Mouse (Mus musculus): ENCODE measurements around the gene Fam193b. TPM values are rescaled to one million over a fixed set of nuclear protein-coding genes. Genes with fewer than 3 reads are reported as not detected.
"Not testable (repeated sequence)": the region's sequence is repeated elsewhere in the genome, so short reads cannot be mapped to it uniquely, and the experiment has no call there.

The Fam193b gene
- polyA plus RNA-seq (2012; rRNA removed): 51.3 and 57.7 TPM in 2 replicates

DNA sequence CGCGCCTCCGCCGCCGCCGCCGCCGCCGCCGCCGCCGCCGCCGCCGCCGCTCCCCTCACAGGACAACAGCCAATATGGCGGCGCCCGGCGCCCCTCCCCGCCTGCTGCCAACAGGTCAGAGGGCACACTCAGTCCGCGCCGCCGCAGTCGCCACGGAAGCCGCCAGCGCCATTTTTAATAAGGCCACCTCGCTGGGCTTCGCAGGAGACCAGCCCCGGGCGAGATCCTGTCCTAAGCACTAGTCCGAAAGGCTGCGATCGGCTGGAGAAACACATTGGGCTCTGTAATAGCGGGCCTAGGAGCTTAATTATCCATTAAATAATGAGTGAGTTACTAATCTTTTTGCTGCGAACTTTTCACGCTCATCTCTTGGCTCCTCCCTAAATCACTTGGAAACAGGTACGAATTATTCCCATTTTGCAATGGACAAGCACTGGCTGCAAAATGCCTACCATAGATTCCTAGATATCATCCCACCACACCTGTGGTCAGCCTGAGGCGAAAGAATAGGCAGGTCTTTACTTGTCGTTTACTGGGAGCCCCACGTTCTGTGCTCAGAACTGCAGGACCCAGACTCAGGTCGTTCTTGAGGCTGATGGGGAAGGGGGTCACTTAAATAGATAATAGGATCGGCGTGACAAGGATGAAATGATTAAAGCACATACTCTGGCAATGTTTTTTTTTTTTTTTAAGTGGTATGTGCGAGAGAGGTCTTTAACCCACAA lies at the start of gene Fam193b:
TSS of gene Fam193b (minus strand) at position 94 of the 725 bp plus-strand sequence.
- DNase-seq (ENCODE audit: low read depth): no peak

DNA sequence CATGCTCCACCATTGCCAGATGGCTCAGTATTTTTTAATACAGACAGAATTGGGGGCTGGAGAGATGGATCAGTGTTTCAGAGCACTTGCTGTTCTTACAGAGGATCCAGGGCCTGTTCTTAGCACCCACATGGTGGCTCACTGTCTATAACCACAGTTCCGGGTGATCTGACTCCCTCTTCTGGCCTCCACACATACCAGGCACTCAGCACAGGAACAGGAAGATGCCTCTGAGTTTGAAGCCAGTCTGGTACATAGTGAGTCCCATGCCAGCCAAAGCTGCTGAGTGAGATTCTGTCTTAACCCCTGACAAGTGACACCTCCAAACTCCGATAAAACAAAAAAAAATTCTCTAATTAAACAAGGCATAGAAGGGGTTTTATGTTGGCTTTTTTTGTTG lies 49.4 kb upstream of the Fam193b start:
- no peak for DNase-seq (ENCODE audit: low read depth)

DNA sequence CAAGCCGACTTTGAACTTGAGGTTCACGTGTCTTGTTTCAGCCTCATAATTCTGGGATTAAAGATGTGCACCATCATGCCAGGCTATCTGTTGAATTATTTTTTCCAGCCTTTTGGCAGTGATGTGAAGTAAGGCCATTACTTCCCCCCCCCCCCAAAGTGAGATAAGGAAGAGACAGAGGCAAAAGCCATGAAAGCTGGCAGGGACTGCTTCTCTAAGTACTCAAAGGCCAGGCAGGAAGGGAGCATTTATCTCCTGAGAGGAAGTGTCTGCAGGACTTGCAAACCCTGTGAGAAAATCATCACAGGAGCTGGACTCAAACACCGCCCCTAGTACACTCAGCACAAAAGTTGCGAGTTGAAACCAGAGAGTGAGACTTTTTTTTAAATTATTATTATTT lies 48.4 kb upstream of the Fam193b start:
- DNase-seq (ENCODE audit: low read depth): no peak

DNA sequence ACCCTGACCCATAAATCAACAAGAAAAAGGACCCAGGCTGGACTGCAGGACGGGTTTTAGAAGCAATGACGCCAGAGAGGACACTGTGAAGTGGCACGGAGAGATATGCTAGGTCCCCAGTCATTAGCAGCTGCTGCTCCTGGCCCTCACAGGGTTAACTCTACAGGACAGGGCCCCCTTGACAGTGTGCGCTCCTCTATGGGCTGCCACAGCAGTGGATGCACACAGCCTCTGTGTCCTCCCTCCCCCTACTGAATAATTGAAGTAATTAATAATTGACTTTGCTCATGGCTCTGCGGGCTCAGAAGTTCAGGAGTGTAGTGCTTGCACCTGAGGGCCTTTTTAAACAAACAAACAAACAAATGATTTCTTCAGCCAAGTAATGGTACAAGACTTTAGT lies 42.6 kb upstream of the Fam193b start:
- no peak for DNase-seq (ENCODE audit: low read depth)

DNA sequence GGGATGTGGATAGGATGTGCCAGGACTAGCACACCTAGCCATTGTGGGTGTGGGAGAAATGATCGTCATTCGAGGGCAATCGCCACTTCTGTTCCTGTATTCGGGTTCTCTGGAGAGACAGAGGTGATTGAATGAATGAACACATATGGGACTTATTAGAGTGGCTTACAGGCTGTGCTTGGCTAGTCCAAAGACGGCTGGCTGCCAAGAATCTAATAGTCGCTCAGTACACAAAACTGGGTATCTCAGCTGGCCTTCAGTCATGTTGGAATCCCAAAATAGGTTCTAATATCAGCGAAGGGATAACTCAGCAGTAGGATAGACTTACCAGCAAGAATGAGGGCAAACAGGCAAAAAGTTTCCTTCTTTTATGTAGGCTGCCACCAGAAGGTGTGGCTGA lies 41.1 kb upstream of the Fam193b start:
- no peak for DNase-seq (ENCODE audit: low read depth)

DNA sequence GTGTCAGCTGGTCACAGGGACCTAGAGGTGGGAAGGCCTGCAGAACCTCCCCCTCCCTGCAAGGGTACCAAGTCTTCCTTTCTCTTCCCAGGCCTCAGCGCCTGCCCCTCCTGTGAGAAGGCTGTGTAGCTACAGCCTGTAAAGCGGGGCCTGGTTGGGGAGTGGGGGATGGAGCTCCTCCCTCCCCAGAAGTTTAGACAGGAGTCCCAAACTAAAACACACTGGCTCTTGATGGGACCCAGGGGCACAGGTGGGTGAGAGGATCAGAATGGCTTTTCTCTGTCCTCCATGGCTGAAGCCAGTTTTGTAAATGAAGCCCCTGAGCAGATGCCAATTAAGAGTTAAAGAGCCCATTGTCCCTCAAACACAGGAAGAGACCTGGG lies 36.7 kb upstream of the Fam193b start:
- DNase-seq (ENCODE audit: low read depth): no peak

DNA sequence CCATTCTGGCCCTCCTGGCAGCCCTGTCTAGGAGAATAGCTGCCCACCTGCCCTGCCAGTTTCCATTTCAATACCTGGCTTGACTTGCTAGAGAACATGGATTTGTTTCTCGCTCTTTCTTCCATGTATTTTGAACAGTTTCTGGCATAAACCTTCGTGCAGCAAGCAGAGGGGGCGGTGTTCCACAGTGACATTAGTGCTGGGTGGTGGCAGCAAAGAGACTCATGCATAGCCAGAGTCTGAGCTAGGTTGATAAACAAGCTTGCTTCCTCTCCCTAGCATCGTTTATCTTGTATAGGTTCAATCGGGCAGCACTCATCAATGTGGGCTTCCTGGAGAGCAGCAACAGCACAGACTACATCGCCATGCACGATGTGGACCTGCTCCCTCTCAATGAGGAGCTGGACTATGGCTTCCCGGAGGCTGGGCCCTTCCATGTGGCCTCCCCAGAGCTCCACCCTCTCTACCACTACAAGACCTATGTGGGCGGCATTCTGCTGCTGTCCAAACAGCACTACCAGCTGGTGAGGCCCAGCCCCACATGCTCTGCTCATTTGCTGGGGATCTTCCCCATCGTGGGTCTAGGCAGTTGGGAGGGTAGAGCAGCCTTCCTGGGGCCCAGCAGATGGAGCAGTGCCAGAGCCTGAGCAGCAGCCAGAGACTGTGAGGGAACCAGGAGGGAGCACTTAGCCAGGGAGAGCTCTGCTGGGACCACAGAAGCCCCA lies 36.1 kb upstream of the Fam193b start:
- DNase-seq (ENCODE audit: low read depth): no peak

DNA sequence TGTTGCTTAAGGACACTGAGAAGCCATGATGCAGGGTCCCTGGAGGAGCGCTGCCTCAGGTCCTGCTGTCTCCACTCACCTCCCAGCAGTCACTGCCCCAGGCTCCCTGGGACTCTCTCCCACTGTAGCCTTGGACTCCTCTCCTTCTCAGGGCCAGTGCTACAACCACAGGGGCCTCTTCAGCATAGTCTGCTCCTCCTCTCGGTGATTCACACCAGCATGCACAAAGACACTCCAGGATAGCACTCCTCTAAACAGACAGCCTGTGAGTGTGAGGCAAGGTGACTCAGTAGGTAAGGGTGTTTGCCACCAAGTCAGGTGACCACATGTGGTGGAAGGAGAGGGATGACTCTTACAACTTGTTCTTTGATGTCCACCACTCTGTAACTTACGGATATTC lies 33.7 kb upstream of the Fam193b start:
- no peak for DNase-seq (ENCODE audit: low read depth)

DNA sequence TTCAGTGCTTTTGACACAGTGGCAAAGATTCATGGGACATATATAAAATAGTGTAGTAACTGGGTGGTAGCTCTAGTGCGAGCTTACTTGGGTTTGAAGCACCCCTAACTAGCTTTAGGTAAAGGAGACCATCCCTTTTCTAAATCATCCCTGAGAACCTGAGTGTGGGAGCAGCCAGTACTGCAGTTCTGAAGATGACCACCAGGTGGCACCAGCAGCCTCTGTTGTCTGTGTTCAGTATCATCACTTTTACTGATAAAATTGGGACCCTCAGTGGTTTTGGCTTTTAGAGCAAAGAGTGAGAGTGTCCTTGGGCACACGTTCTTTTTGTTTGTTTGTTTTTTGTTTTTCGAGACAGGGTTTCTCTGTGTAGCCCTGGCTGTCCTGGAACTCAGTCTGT lies 30.7 kb upstream of the Fam193b start:
- DNase-seq (ENCODE audit: low read depth): no peak

DNA sequence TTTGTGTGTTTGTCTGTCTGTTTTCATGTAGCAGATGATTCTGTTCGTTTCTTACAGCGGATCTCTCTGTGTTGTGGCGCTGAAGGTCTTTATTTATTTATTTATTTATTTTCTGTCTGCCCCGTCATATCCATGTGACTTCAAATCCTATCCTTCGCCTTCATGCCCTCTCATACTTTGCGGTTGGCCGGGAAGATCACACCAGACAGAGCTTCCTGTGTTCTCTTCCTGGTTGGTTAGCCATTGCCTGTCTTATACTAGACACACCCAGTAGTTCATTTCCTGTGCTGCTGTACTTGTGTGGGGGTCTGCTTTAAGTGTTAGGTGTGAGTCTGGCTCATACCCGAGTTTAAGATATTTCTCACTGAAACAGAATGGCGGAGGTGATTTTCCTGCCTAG lies 29.7 kb upstream of the Fam193b start:
- DNase-seq (ENCODE audit: low read depth): no peak

DNA sequence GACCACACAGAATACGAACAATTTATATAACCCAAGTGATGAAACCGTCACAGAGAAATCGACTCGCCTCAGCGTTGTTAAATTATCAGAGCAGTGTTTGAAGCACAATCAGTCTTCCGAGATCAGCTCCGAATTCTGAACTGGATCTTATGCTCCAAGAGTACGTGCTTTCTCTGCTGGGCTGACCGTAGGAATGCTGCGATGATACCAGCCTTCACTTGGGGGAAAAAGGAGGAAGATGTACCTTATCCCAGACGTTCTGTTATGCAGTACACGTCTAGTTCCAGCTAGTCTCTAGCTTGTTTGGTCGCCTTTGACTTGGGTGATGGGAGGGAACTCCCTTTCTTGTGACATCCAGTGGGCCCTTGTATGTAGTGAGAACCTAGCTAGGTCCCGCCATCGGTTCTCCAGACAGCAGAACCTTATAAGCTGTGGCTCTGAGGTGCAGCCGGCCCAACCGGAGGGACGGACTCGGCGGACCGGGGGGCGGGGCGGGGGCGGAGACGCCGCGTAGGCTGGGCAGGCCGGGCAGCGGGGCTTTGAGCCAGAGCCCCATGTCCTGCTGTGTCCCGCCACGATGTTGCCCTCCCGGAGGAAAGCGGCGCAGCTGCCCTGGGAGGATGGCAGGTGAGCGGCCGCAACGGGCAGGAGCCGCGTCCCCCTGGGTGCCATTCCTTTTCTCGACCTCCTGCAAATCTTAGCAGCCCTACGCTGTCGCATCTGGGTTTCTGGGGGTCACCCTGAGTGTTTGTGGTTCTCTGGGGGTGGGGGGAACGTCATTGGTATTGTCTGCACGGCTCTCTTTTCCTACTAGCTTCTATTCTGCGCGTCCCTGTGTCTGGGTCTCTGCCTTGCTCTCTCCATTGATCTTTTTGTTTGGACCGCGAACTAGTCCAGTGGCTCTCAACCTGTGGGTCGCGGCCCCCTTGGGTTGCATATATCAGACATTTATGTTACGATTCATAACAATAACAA lies 28.9 kb upstream of the Fam193b start, which contains the start of gene B4galt7:
TSS of gene B4galt7 (plus strand) at position 331 of the 975 bp plus-strand sequence.
- DNase-seq (ENCODE audit: low read depth): no peak

DNA sequence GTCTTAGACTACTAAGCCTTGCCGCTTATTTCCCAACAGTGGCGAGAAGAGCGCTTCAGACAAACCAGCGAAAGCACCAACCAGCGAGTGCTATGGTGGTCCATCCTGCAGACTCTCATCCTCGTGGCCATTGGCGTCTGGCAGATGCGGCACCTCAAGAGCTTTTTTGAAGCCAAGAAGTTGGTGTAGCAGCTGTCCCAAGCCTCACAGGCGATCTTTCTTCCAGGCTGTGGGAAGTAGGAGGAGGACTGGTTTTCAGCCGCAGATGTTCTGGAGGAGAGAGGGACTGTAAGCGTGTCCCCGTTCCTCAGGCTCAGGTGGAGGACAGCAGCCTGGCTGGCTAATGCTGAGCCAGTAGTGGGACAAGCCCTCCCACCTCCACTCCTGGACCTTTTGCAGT lies 25.9 kb upstream of the Fam193b start:
- DNase-seq (ENCODE audit: low read depth): no peak

DNA sequence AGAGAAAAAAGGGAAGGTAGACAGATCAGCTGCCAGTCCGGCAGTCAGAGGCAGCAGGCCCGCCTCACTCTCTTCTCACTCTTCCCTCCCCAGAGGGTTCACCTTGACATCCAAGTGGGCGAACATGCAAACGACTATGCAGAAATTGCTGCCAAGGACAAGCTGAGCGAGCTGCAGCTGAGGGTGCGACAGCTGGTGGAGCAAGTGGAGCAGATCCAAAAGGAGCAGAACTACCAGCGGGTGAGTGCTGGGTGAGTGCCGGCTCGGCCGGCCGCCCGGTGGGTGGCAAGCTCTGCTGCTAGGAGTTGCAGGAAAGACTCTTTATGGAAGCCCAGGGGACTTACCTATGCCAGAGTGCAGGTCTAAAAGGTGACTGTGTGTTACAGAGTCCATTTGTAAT lies 24.5 kb upstream of the Fam193b start:
- no peak for DNase-seq (ENCODE audit: low read depth)

DNA sequence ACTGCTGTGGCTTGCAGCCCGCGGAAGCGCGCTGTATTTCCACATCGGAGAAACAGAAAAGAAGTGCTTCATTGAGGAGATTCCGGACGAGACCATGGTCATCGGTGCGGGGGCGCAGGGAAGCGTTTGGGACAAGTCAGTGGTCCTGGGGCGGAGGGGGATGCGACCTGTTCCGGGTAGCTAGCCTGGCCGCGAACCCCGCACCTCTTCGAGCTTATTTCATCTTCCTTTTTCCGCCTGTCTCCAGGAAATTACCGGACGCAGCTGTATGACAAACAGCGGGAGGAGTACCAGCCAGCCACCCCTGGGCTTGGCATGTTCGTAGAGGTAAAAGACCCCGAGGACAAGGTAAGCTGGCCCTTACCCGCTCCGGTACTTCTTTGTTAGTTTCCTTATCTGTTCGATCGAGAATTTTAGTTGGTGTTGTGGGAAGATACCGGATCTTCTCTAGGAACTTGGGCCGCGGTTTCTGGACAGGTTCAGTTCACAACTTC lies 22.4 kb upstream of the Fam193b start:
- DNase-seq (ENCODE audit: low read depth): no peak

DNA sequence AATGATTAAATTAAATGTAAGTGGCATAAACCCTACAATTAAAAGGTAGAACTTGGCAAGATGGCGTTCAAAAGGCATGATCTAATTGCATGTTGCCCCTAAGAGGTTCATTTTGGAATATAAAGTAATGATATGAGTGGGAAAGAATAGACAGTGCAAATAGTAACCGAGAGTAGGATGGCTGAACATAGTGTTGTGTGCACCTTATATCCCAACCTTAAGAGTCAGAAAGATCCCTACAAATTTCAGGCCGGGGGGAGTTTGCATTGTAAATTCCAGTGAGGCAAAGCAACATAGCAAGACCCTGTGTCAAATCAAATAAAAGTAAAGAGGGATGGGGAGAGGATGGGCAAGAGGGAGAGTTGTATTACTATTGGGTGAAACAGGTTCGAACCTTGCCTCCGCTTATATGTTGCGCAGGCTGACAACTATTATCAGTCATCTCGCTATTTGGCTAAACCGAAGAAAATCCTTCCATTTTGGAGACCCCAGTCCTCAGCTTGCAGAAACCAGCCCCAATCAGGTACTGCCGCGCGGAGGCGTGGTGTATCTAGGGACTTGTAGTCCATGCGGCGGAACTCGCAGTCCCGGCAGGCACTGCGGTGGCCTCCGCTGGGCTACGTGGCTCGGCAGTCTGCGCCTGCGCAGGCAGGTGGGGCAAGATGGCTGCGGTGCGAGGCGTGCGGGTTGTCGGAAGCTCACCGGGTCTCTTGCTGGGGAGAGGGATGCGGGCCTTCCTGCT lies 21.8 kb upstream of the Fam193b start:
- no peak for DNase-seq (ENCODE audit: low read depth)

DNA sequence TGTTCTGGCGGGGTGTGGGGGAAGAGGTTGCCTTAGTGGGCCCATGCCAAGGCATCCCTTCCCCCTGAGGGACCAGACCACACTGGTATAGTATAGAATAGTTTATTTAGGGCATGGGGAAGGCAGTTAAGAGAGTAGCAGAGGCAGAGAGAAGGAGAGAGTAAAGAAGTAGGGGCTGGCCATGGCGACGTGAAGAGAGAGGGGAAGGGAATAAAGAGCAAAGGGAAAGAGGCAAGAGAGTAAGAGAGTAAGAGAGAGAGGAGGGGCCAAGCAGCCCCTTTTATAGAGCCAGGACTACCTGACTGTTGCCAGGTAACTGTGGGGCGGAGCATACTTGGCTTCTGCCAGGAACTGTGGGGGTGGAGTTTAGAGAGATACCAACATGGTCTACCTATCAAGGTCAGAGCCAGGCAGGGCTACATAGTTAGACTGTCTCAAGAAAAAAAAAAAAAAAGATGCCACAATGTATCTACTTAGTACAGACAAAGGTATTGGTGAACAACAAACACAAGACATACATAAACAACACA lies 21.1 kb upstream of the Fam193b start:
- no peak for DNase-seq (ENCODE audit: low read depth)

DNA sequence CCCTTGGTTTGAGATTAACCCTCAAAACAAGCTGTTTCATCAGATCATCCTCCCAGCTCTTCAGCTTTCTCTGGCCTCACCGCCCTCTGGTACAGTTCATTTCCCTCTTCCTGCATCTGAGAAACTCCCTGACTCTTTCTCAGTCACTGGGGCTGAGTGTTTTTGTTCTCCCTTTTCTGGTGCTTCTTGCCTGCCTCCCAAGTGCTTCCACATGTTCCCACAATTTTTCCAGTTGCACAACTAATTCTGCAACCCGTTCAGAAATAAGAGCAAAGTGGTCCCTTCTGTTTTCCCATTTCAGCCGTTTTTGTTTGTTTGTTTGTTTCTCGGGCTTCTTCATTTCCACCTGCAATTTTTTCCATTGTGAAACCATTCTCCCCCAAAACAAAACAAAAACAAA lies 7.2 kb upstream of the Fam193b start:
- no peak for DNase-seq (ENCODE audit: low read depth)

DNA sequence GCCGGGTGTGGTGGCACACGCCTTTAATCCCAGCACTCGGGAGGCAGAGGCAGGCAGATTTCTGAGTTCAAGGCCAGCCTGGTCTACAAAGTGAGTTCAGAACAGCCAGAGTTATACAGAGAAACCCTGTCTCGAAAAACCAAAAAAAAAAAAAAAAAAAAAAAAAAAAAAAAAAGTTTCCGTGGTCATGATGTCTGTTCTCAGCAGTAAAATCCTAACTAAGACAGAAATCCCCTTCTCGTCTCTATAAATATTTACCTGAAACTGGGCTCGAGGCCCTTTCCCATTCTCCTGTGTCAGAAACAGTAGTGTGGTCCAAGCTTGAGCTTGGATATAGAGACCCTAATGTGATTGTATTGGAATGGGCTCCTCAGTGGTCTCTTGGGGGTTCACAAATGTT lies 6.0 kb upstream of the Fam193b start:
- DNase-seq (ENCODE audit: low read depth): not testable (repeated sequence)

DNA sequence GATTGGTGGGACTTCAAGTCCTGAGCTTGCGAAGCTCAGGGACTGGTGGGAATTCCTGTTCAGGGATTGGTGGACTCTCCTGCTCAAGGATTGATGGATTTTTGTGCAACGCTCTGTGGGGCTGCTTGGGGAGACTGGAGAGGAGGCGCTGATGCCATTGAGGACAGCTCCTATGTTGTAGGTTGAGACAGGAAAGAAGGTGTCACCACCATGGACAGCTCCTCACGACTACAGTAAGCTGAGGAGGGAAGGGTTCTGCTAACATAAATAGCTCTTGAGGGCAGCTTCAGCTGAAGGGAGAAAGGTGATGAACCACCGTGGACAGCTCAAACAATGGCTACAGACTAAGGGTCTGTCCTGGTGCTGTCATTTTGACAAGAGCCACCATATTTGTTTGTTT lies 5.0 kb upstream of the Fam193b start:
- DNase-seq (ENCODE audit: low read depth): no peak

DNA sequence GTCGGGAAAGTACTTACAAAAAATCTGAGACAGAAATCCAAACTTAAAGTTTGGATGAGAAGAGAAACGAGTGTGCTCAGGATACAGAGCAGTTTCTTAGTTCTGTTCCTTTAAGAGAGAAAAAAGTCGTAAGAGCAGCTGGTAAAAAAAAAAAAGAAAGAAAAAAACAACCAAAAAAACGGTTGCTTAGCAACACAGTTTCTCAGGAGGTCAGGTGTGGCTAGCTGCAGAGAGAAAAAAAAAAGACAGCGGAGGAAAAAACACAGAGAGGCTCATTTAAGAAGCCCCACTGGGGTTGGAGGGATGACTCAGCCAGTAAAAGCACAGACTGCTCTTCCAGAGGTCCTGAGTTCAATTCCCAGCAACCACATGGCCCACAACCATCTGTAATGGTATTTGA lies 3.4 kb upstream of the Fam193b start:
- no peak for DNase-seq (ENCODE audit: low read depth)

DNA sequence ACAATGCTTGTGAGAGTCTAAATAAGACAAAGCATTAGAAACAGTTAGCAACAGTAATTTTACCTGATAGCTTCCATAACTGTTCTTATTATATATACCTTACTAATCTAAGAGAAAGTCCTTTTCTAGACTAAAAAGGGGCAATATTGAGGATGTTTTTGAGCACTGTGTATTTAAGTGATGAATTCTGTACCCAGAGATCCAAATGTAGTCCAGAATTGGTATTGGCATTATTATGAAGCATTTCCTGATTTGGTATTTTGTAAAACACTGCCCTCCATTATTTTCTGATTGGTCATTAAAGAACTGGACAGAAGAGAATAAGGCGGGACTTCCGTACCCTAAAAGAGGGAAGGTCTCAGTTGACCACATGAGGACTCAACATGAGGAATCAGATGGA lies 2.5 kb upstream of the Fam193b start, which contains the start of gene Tmed9:
TSS of gene Tmed9 (plus strand) at position 301 of the 400 bp plus-strand sequence.
- no peak for DNase-seq (ENCODE audit: low read depth)
